Mouse (Mus musculus) lung, embryonic 16.5 days (tissue): ENCODE results near the gene Cfap300. TPM values are rescaled to one million over a fixed set of nuclear protein-coding genes. Genes with fewer than 3 reads are reported as not detected.

ENCODE experiments used
- ATAC-seq: fragments of 200-750 bp; cut with Nextera tagmentation; 2 replicates; pipeline ENCODE4 v1.8.0; 2017; ENCODE audit warnings: low read depth, mild to moderate bottlenecking, moderate library complexity
- H3K27ac ChIP-seq: fragments of 300-500 bp; sonication (generic); 2 replicates; pipeline ENCODE4 v1.5.1; 2014; ENCODE audit warnings: mild to moderate bottlenecking, control low read depth, low read length
- H3K27me3 ChIP-seq: fragments of 300-500 bp; sonication (generic); 2 replicates; pipeline ENCODE4 v1.6.1; 2014; ENCODE audit warnings: low read depth, low read length, mixed read lengths; ENCODE audit not compliant: control insufficient read depth, insufficient read depth
- H3K36me3 ChIP-seq: fragments of 300-500 bp; sonication (generic); 2 replicates; pipeline ENCODE4 v1.6.1; 2014; ENCODE audit warnings: low read length; ENCODE audit not compliant: control insufficient read depth, insufficient read depth
- H3K4me1 ChIP-seq: fragments of 300-500 bp; sonication (generic); replicated peaks from 2 replicates; pipeline ENCODE4 v1.6.1; 2014; ENCODE audit warnings: low read length, mixed read lengths; ENCODE audit not compliant: control insufficient read depth, insufficient read depth
- H3K4me2 ChIP-seq: fragments of 300-500 bp; sonication (generic); 2 replicates; pipeline ENCODE4 v1.6.1; 2014; ENCODE audit warnings: low read depth, low read length, control low read depth
- H3K4me3 ChIP-seq: fragments of 300-500 bp; sonication (generic); 2 replicates; pipeline ENCODE4 v1.5.1; 2014; ENCODE audit warnings: mild to moderate bottlenecking, low read length, control low read depth
- H3K9ac ChIP-seq: fragments of 300-500 bp; sonication (generic); 2 replicates; pipeline ENCODE4 v1.6.1; 2014; ENCODE audit warnings: low read length, control low read depth
- H3K9me3 ChIP-seq: fragments of 300-500 bp; sonication (generic); 2 replicates; pipeline ENCODE4 v1.6.1; 2016; ENCODE audit warnings: low read length; ENCODE audit not compliant: control insufficient read depth
- WGBS: fragments of 180-500 bp; shearing (Covaris S2); extraction: QIAGEN DNeasy Blood & Tissue Kit; methylation state at CpG from one replicate; pipeline ENCODE4 v1.1.7; 2014; 5-methylcytosine and 5-hydroxymethylcytosine counted together
- polyA plus RNA-seq: library from polyadenylated mRNA; unstranded; fragments of >200 nt; fragmentation: Nextera tagmentation; extraction: Ambion mirVana; gene quantifications from 2 replicates; pipeline ENCODE4 v1.2.1, GENCODE M21; 2015

Gene Cfap300
- polyA plus RNA-seq, 1 experiment from 2014 or later: 15.7 TPM

GRCm38 (mm10) chr9:8034143-8034542, 8.5 kb downstream of the Cfap300 start:
- no peak overlapping the region for H3K4me3 ChIP-seq
- H3K9ac ChIP-seq: no peak overlapping the region
- peaks cover 11% of the 10 kb centered on the region for H3K4me1 ChIP-seq
- 63% methylated on average over 1 of the region's 1 CpGs for whole genome bisulfite sequencing
- H3K4me2 ChIP-seq: no peak overlapping the region
- ATAC-seq: no peak
- no peak overlapping the region for H3K27ac ChIP-seq
- no peaks in the 10 kb centered on the region for H3K27me3 ChIP-seq
- no peaks in the 10 kb centered on the region for H3K9me3 ChIP-seq
- no peaks in the 10 kb centered on the region for H3K36me3 ChIP-seq

- Histone ChIP-seq H3K27ac (no peak overlapping the region), H3K9me3 (no peaks in the 10 kb centered on the region), H3K4me1 (peaks cover 11% of the 10 kb centered on the region), H3K9ac (no peak overlapping the region), H3K36me3 (no peaks in the 10 kb centered on the region), H3K4me3 (no peak overlapping the region), H3K4me2 (no peak overlapping the region), H3K27me3 (no peaks in the 10 kb centered on the region)
- ATAC-seq: no peak
- WGBS: 78% methylated on average over 5 of the region's 5 CpGs
These were observed 9.8 kb downstream of the Cfap300 start for GRCm38 (mm10) chr9:8032847-8033246.

GRCm38 (mm10) chr9:8018609-8019008, 24.0 kb downstream of the Cfap300 start:
- Histone ChIP-seq H3K36me3 (no peaks in the 10 kb centered on the region), H3K4me3 (no peak overlapping the region), H3K27ac (no peak overlapping the region), H3K4me2 (no peak overlapping the region), H3K9ac (no peak overlapping the region), H3K9me3 (no peaks in the 10 kb centered on the region), H3K4me1 (no peaks in the 10 kb centered on the region), H3K27me3 (no peaks in the 10 kb centered on the region)
- WGBS: 51% methylated on average over 5 of the region's 5 CpGs
- peak; percentile 67 for ATAC-seq

- H3K4me1 ChIP-seq: no peaks in the 10 kb centered on the region
- H3K9ac ChIP-seq: no peak overlapping the region
- 54% methylated on average over 12 of the region's 20 CpGs for WGBS
- no peaks in the 10 kb centered on the region for H3K9me3 ChIP-seq
- no peak for ATAC-seq
- H3K27me3 ChIP-seq: no peaks in the 10 kb centered on the region
- H3K4me3 ChIP-seq: no peak overlapping the region
- H3K27ac ChIP-seq: no peak overlapping the region
- no peak overlapping the region for H3K4me2 ChIP-seq
- H3K36me3 ChIP-seq: no peaks in the 10 kb centered on the region
These were observed 25.2 kb downstream of the Cfap300 start for GRCm38 (mm10) chr9:8017253-8017913.

GRCm38 (mm10) chr9:8004370-8004991, 38.1 kb downstream of the Cfap300 start, which contains the start of gene Yap1:
Gene Yap1, minus strand, starts transcription at chr9:8004596.
- H3K9me3 ChIP-seq: no peaks in the 10 kb centered on the region
- no peaks in the 10 kb centered on the region for H3K27me3 ChIP-seq
- ATAC-seq: peak; percentile 92
- H3K27ac ChIP-seq: peak within 1 kb of the TSS; percentile 98
- peak within 1 kb of the TSS; percentile 96 for H3K9ac ChIP-seq
- peaks cover 7% of the 10 kb centered on the region for H3K36me3 ChIP-seq
- peak within 1 kb of the TSS; percentile 62 for H3K4me2 ChIP-seq
- under 1% methylated on average over 68 of the region's 79 CpGs for WGBS
- H3K4me3 ChIP-seq: peak within 1 kb of the TSS; percentile 88
- peaks cover 11% of the 10 kb centered on the region for H3K4me1 ChIP-seq

GRCm38 (mm10) chr9:8003301-8004271, 39.0 kb downstream of the Cfap300 start:
- ATAC-seq: peak; percentile 58
- H3K4me1 ChIP-seq: peaks cover 11% of the 10 kb centered on the region
- peak overlapping the region; percentile 98 for H3K27ac ChIP-seq
- peak overlapping the region; percentile 88 for H3K4me3 ChIP-seq
- 0% methylated on average over 63 of the region's 82 CpGs for WGBS
- no peaks in the 10 kb centered on the region for H3K9me3 ChIP-seq
- H3K9ac ChIP-seq: peak overlapping the region; percentile 96
- H3K27me3 ChIP-seq: no peaks in the 10 kb centered on the region
- peaks cover 9% of the 10 kb centered on the region for H3K36me3 ChIP-seq
- H3K4me2 ChIP-seq: peak overlapping the region; percentile 62

- H3K36me3 ChIP-seq: peaks cover 16% of the 10 kb centered on the region
- peak overlapping the region; percentile 96 for H3K9ac ChIP-seq
- no peak for ATAC-seq
- peak overlapping the region; percentile 98 for H3K27ac ChIP-seq
- no peaks in the 10 kb centered on the region for H3K9me3 ChIP-seq
- no peaks in the 10 kb centered on the region for H3K27me3 ChIP-seq
- H3K4me3 ChIP-seq: peak overlapping the region; percentile 88
- under 1% methylated on average over 12 of the region's 12 CpGs for WGBS
- peaks cover 11% of the 10 kb centered on the region for H3K4me1 ChIP-seq
- peak overlapping the region; percentile 62 for H3K4me2 ChIP-seq
These were observed 39.8 kb downstream of the Cfap300 start for GRCm38 (mm10) chr9:8002806-8003205.

GRCm38 (mm10) chr9:8001352-8001751, 41.3 kb downstream of the Cfap300 start:
- no peak for ATAC-seq
- peak overlapping the region; percentile 23 for H3K4me2 ChIP-seq
- 0 out of 2 replicates have a peak overlapping the region, but pooled peaks have one; percentile 3 for H3K4me3 ChIP-seq
- no peaks in the 10 kb centered on the region for H3K27me3 ChIP-seq
- no peaks in the 10 kb centered on the region for H3K9me3 ChIP-seq
- 40% methylated on average over 7 of the region's 7 CpGs for WGBS
- H3K9ac ChIP-seq: no peak overlapping the region
- H3K36me3 ChIP-seq: peaks cover 16% of the 10 kb centered on the region
- H3K27ac ChIP-seq: no peak overlapping the region
- peaks cover 11% of the 10 kb centered on the region for H3K4me1 ChIP-seq

GRCm38 (mm10) chr9:7994275-7994674, 48.3 kb downstream of the Cfap300 start:
- ATAC-seq: no peak
- no peaks in the 10 kb centered on the region for H3K27me3 ChIP-seq
- H3K9ac ChIP-seq: no peak overlapping the region
- 0 out of 2 replicates have a peak, but pooled peaks cover 2% of the 10 kb centered on the region for H3K4me1 ChIP-seq
- 68% methylated on average over 5 of the region's 5 CpGs for WGBS
- no peak overlapping the region for H3K4me2 ChIP-seq
- no peak overlapping the region for H3K27ac ChIP-seq
- H3K4me3 ChIP-seq: no peak overlapping the region
- no peaks in the 10 kb centered on the region for H3K9me3 ChIP-seq
- peaks cover 7% of the 10 kb centered on the region for H3K36me3 ChIP-seq
